ENCODE assay signal across 20 mouse cellular contexts in genomic region chrX:159508331-159509036, GRCm38 (mm10). TPM values are rescaled to one million over a fixed set of nuclear protein-coding genes. Genes with fewer than 3 reads are reported as not detected.
DNase-seq lines count a peak whose midpoint lies in the region; ATAC-seq and TF ChIP-seq lines count a peak whose summit lies in the region.
"Had no signal": no experiment of that assay in that cellular context is flagged by ENCODE, and none has a peak within 500 bp of the region (broad histone marks: within the 10 kb centered on the region; RNA-seq: fewer than 3 reads in every experiment).

No protein-coding gene starts in this region.

- TF ChIP-seq CTCF in MEL (IDR thresholded peaks at IDR 0.05 in 2 of 3, conservative IDR thresholded peaks at IDR 0.05 in 1 of 3; ENCODE audit: control insufficient read depth in 1 of 3, insufficient read depth in 1 of 3, low read depth in 2 of 3, low read length in 3 of 3, poor library complexity in 1 of 3, severe bottlenecking in 1 of 3) = no peak
- no peak for TF ChIP-seq CTCF in thymus, adult 2 months (IDR thresholded peaks at IDR 0.05; ENCODE audit: borderline replicate concordance, control insufficient read depth, extremely low read depth, insufficient read depth, low read length, poor library complexity)

- H3K36me3 ChIP-seq in MEL (ENCODE audit: control insufficient read depth in 1 of 2, insufficient read depth in 2 of 2, low read length in 2 of 2) (peaks cover 0 to 7% of the 10 kb centered on the region in 2 experiments; a peak in 2 of 4 replicates), macrophage (ENCODE audit: inconsistent target) (no peaks in the 10 kb centered on the region)
- H3K36me3 ChIP-seq in thymus, adult 2 months (ENCODE audit: control insufficient read depth, insufficient read depth, low read length) = no peaks in the 10 kb centered on the region
- H3K36me3 ChIP-seq: forebrain, embryonic 15.5 days; heart, embryonic 15.5 days; hindbrain, embryonic 10.5 days; midbrain, embryonic 13.5 days had no signal

- WGBS in macrophage (ENCODE audit: missing documents) = 39% methylated on average over 15 of the region's 19 CpGs
- WGBS in thymus, adult 2 months = 37% methylated on average over 18 of the region's 19 CpGs

- H3K27me3 ChIP-seq in MEL (ENCODE audit: control insufficient read depth in 1 of 2, insufficient read depth in 2 of 2, low read length in 2 of 2) = no peaks in the 10 kb centered on the region
- H3K27me3 ChIP-seq in thymus, adult 2 months (ENCODE audit: control insufficient read depth, insufficient read depth, low read length) = no peaks in the 10 kb centered on the region
- H3K27me3 ChIP-seq: CH12.LX; forebrain, embryonic 15.5 days; heart, embryonic 15.5 days; midbrain, embryonic 13.5 days had no signal

- peak overlapping the region; percentile 70 to 91 for H3K4me3 ChIP-seq in MEL (ENCODE audit: control insufficient read depth in 1 of 2, insufficient read depth in 1 of 2, low read depth in 2 of 2, low read length in 2 of 2)
- H3K4me3 ChIP-seq in macrophage (ENCODE audit: inconsistent target) = peak overlapping the region; percentile 22
- H3K4me3 ChIP-seq in thymus, adult 2 months (ENCODE audit: control insufficient read depth, insufficient read depth, low read length) = no peak overlapping the region
- H3K4me3 ChIP-seq: forebrain, embryonic 15.5 days; gastrocnemius, adult 2 months; heart, embryonic 15.5 days; hindbrain, embryonic 10.5 days; midbrain, embryonic 13.5 days had no signal

- TF ChIP-seq RAD21 in MEL (IDR thresholded peaks at IDR 0.05; ENCODE audit: low read depth, low read length) = no peak

- no peak for TF ChIP-seq EP300 in MEL (IDR thresholded peaks at IDR 0.05; ENCODE audit: low read depth in 1 of 2, low read length in 2 of 2)

- peak in 1 of 2 experiments; percentile 41; a peak in 2 of 4 replicates for TF ChIP-seq POLR2A in MEL (IDR thresholded peaks at IDR 0.05; ENCODE audit: control insufficient read depth in 1 of 2, insufficient read depth in 1 of 2, low read depth in 1 of 2, low read length in 2 of 2, poor library complexity in 1 of 2)
- no peak for TF ChIP-seq POLR2A in thymus, adult 2 months (IDR thresholded peaks at IDR 0.05; ENCODE audit: control insufficient read depth, extremely low read depth, insufficient read depth, low read length, poor library complexity)

- peak; percentile 1 for DNase-seq in adrenal gland, postnatal 10 days
- no peak for DNase-seq in adrenal gland, adult 18-20 months (ENCODE audit: low spot score in 2 of 2)
- peak; percentile 82 for DNase-seq in MEL (ENCODE audit: low read depth, low spot score)
- DNase-seq in right cerebral cortex, postnatal 10 days (ENCODE audit: low spot score in 2 of 2) = no peak
- no peak for DNase-seq in thymus, adult 2 months
- DNase-seq in thymus, postnatal 25 days = no peak
- DNase-seq: adrenal gland, postnatal 25 days; cerebellum, adult 9-11 months; gastrocnemius, adult 2 months; heart, adult 18-20 months; kidney, adult 18-20 months; kidney, postnatal 36 days; lung, adult 18-20 months had no signal

- peak overlapping the region; percentile 98 for H3K9ac ChIP-seq in MEL (ENCODE audit: control insufficient read depth, low read depth, low read length, poor library complexity, severe bottlenecking)
- H3K9ac ChIP-seq: forebrain, embryonic 15.5 days; heart, embryonic 15.5 days; midbrain, embryonic 13.5 days had no signal

- H3K4me1 ChIP-seq in MEL (ENCODE audit: control insufficient read depth in 1 of 2, insufficient read depth in 2 of 2, low read length in 2 of 2) = peaks cover 2 to 14% of the 10 kb centered on the region in 2 experiments; a peak in 3 of 4 replicates
- H3K4me1 ChIP-seq in thymus, adult 2 months (replicated peaks; ENCODE audit: control insufficient read depth, insufficient read depth, low read length) = peaks cover 3% of the 10 kb centered on the region; the same call in 1 of the 2 replicates
- H3K4me1 ChIP-seq: forebrain, embryonic 15.5 days; heart, embryonic 15.5 days; hindbrain, embryonic 10.5 days; midbrain, embryonic 13.5 days had no signal

- ATAC-seq in granulocyte monocyte progenitor cell, adult 5-6 weeks (replicated peaks; ENCODE audit: poor library complexity, severe bottlenecking) = peak; percentile 67
- ATAC-seq: forebrain, embryonic 15.5 days; midbrain, embryonic 13.5 days had no signal

- H3K79me2 ChIP-seq in MEL (ENCODE audit: control insufficient read depth, insufficient read depth, low read length, poor library complexity) (peaks cover 16% of the 10 kb centered on the region), macrophage (ENCODE audit: inconsistent target) (no peaks in the 10 kb centered on the region)

- H3K27ac ChIP-seq in MEL (ENCODE audit: control insufficient read depth, low read depth, low read length) (peak overlapping the region; percentile 99), macrophage (peak overlapping the region; percentile 35; the same call in 1 of the 2 replicates)
- no peak overlapping the region for H3K27ac ChIP-seq in thymus, adult 2 months (ENCODE audit: control insufficient read depth, insufficient read depth, low read length)
- H3K27ac ChIP-seq: forebrain, embryonic 15.5 days; gastrocnemius, adult 2 months; heart, embryonic 15.5 days; hindbrain, embryonic 10.5 days; midbrain, embryonic 13.5 days had no signal

- no peaks in the 10 kb centered on the region for H3K9me3 ChIP-seq in MEL (replicated peaks; ENCODE audit: insufficient read depth, low read length)
- H3K9me3 ChIP-seq: forebrain, embryonic 15.5 days; heart, embryonic 15.5 days; hindbrain, embryonic 10.5 days; midbrain, embryonic 13.5 days had no signal

TF ChIP-seq in MEL, 35 proteins besides CTCF, POLR2A, EP300 and RAD21:
- TF ChIP-seq E2F4 (IDR thresholded peaks at IDR 0.05; ENCODE audit: borderline replicate concordance, low read depth, low read length) = no peak
- TF ChIP-seq JUND (IDR thresholded peaks at IDR 0.05; ENCODE audit: low read depth, low read length) = peak; percentile 48; the same call in 1 of the 2 replicates
- peak; percentile 36; the same call in 1 of the 2 replicates for TF ChIP-seq UBTF (IDR thresholded peaks at IDR 0.05; ENCODE audit: borderline replicate concordance, insufficient read depth, low read depth, low read length)

RNA-seq across cellular contexts. Expression of gene Bclaf3, which starts 18.0 kb away (rescaled TPM):
- 10 to 100 TPM in 1 of 2 experiments, 1 to 10 TPM in 1; 6.8 to 10.1 TPM for total RNA-seq in adrenal gland, postnatal 10 days (2021)
- total RNA-seq in adrenal gland, adult 18-20 months (2021) = 1 to 10 TPM; 7.7 to 9.1 TPM
- 12.8 and 13.0 TPM in 2 replicates for total RNA-seq in MEL (2012; rRNA removed)
- polyA plus RNA-seq in MEL (2012; ENCODE audit: insufficient read depth in 1 of 2, insufficient read length in 2 of 2, low read depth in 1 of 2, low replicate concordance in 2 of 2, missing spikeins in 1 of 2) (10 to 100 TPM in 1 of 2 experiments, not detected in 1; 23.7 TPM), macrophage (2018) (4.3 to 6.8 TPM (median 6.0 TPM) in 3 replicates)
- 17.8 and 27.0 TPM in 2 replicates for total RNA-seq in granulocyte monocyte progenitor cell, adult 5-6 weeks (2014; fragmentation: Nextera tagmentation)
- total RNA-seq in granulocyte monocyte progenitor cell, adult 5-6 weeks (2017) = 41.9 and 45.5 TPM in 2 replicates
- total RNA-seq in macrophage (2018; cell fraction: chromatin; rRNA removed) = 100 to 1,000 TPM in 4 of 26 experiments, 10 to 100 TPM in 22; 34.4 to 173 (median 60.1) TPM
- total RNA-seq in macrophage (2018; cell fraction: cytosol; rRNA removed) = 10 to 100 TPM in 1 of 26 experiments, 1 to 10 TPM in 25; 3.6 to 11.9 (median 5.2) TPM
- total RNA-seq in macrophage (2018; cell fraction: nucleus; rRNA removed) = 100 to 1,000 TPM in 3 of 26 experiments, 10 to 100 TPM in 23; 22.2 to 121 (median 42.2) TPM
- polyA plus RNA-seq in thymus, adult 2 months (2012; rRNA removed) = 6.5 and 8.6 TPM in 2 replicates

Comparison
In these comparisons a context has a peak if more than half of its experiments do, and no peak if none do; other contexts are left out.
1. DNase-seq: peak in adrenal gland, postnatal 10 days (single experiment) and MEL (single experiment); none in adrenal gland, adult 18-20 months (0 of 2), right cerebral cortex, postnatal 10 days (0 of 2), thymus, adult 2 months (single experiment) and thymus, postnatal 25 days (single experiment).